Comparison of ENCODE assay signal across 17 mouse cellular contexts in the genomic region with DNA sequence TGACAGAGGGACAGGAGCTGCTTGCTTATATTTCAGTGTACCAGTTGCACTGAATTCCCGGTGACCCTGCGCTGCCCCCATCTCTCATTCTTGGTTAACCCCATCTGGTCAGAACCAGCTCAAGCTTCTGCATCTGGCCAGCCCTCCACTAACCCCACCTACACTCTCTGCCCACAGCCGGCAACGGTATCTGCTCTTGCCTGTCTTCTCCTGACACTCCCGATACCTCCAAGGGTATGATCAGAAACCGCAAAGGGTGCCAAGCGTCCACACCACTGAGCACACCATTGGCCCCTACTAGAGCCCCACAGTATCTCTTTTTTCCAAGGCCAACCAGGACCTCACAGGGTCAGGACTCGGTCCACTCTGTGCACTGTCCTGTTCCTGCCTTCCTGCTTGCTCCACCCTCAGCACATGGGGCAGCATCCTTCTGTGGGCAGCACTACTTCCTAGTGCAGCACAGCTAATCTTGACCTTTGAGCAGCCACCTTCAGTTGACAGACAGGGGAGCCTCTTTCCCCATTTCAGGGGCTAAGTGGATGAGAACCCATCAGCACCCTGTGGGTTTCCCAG. TPM values are rescaled to one million over a fixed set of nuclear protein-coding genes. Genes with fewer than 3 reads are reported as not detected.
DNase-seq lines count a peak whose midpoint lies in the region; ATAC-seq and TF ChIP-seq lines count a peak whose summit lies in the region.
"Had no signal": no experiment of that assay in that cellular context is flagged by ENCODE, and none has a peak within 500 bp of the region (broad histone marks: within the 10 kb centered on the region; RNA-seq: fewer than 3 reads in every experiment).

No protein-coding gene starts in this region.

- ATAC-seq in heart, embryonic 15.5 days (replicated peaks; ENCODE audit: insufficient number of reproducible peaks, insufficient read depth, low FRiP score, low read depth): 0 out of 2 replicates have a peak, but pooled peaks have one; percentile 24
- 0 out of 2 replicates have a peak, but pooled peaks have one; percentile 13 for ATAC-seq in intestine, postnatal 0 days
- ATAC-seq in megakaryocyte progenitor cell, adult 5-6 weeks (replicated peaks; ENCODE audit: poor library complexity): peak; percentile 52
- ATAC-seq in hindbrain, embryonic 11.5 days (ENCODE audit: low FRiP score): no peak
- ATAC-seq: forebrain, postnatal 0 days had no signal

- H3K36me3 ChIP-seq in heart, embryonic 15.5 days: no peaks in the 10 kb centered on the region
- no peaks in the 10 kb centered on the region for H3K36me3 ChIP-seq in intestine, postnatal 0 days (ENCODE audit: control insufficient read depth, insufficient read depth)
- no peaks in the 10 kb centered on the region for H3K36me3 ChIP-seq in hindbrain, embryonic 11.5 days (ENCODE audit: control insufficient read depth, insufficient read depth, low read length)
- H3K36me3 ChIP-seq: hindbrain, embryonic 13.5 days; midbrain, embryonic 10.5 days had no signal

- H3K27me3 ChIP-seq in heart, embryonic 15.5 days: no peaks in the 10 kb centered on the region; the same call in 1 of the 2 replicates
- H3K27me3 ChIP-seq in intestine, postnatal 0 days (replicated peaks; ENCODE audit: control insufficient read depth, insufficient read depth, low read length): no peaks in the 10 kb centered on the region
- H3K27me3 ChIP-seq in hindbrain, embryonic 11.5 days (ENCODE audit: control insufficient read depth, insufficient read depth, low read length): no peaks in the 10 kb centered on the region

- no peak overlapping the region for H3K27ac ChIP-seq in heart, embryonic 15.5 days
- H3K27ac ChIP-seq in intestine, postnatal 0 days (ENCODE audit: low read depth, low read length): no peak overlapping the region
- H3K27ac ChIP-seq in hindbrain, embryonic 11.5 days (ENCODE audit: low read depth, low read length): no peak overlapping the region
- H3K27ac ChIP-seq: hindbrain, embryonic 13.5 days; left cerebral cortex, adult 2 months; midbrain, embryonic 10.5 days had no signal

- H3K4me2 ChIP-seq in heart, embryonic 15.5 days: no peak overlapping the region
- H3K4me2 ChIP-seq in intestine, postnatal 0 days (replicated peaks; ENCODE audit: low read depth): no peak overlapping the region
- no peak overlapping the region for H3K4me2 ChIP-seq in hindbrain, embryonic 11.5 days (replicated peaks; ENCODE audit: low read depth, low read length)
- H3K4me2 ChIP-seq: hindbrain, embryonic 13.5 days had no signal

- DNase-seq in heart, postnatal 4 days: no peak
- DNase-seq in c-Kit-positive CD71-positive TER-119-positive erythroid progenitor cells, embryonic 14.5 days (ENCODE audit: low spot score): peak; percentile 58
- DNase-seq in hindbrain, embryonic 11.5 days (ENCODE audit: low spot score): no peak
- DNase-seq in layer of hippocampus, adult 11-12 months (ENCODE audit: low spot score): no peak
- DNase-seq in ovary, postnatal 14 days (ENCODE audit: low spot score): no peak
- DNase-seq: adrenal gland, postnatal 10 days; embryo, embryonic 11 days; forebrain, postnatal 0 days; kidney, postnatal 14 days had no signal

- TF ChIP-seq CTCF in intestine, postnatal 0 days (IDR thresholded peaks at IDR 0.05; ENCODE audit: low read depth): no peak

- WGBS in heart, embryonic 15.5 days: 34% methylated on average over 8 of the region's 8 CpGs
- WGBS in intestine, postnatal 0 days: 50% methylated on average over 8 of the region's 8 CpGs
- WGBS in hindbrain, embryonic 11.5 days: 72% methylated on average over 8 of the region's 8 CpGs

- H3K9me3 ChIP-seq in heart, embryonic 15.5 days (replicated peaks): no peaks in the 10 kb centered on the region
- no peaks in the 10 kb centered on the region for H3K9me3 ChIP-seq in intestine, postnatal 0 days (ENCODE audit: control insufficient read depth)
- no peaks in the 10 kb centered on the region for H3K9me3 ChIP-seq in hindbrain, embryonic 11.5 days (ENCODE audit: control insufficient read depth, low read length)
- H3K9me3 ChIP-seq: hindbrain, embryonic 13.5 days; midbrain, embryonic 10.5 days had no signal

- no peak overlapping the region for H3K9ac ChIP-seq in heart, embryonic 15.5 days
- H3K9ac ChIP-seq in intestine, postnatal 0 days (ENCODE audit: low read depth, low read length): no peak overlapping the region
- H3K9ac ChIP-seq in hindbrain, embryonic 11.5 days (ENCODE audit: low read depth, low read length): no peak overlapping the region
- H3K9ac ChIP-seq: forebrain, postnatal 0 days; hindbrain, embryonic 13.5 days had no signal

- no peak overlapping the region for H3K4me3 ChIP-seq in heart, embryonic 15.5 days
- H3K4me3 ChIP-seq in intestine, postnatal 0 days (ENCODE audit: low read depth, low read length): no peak overlapping the region
- no peak overlapping the region for H3K4me3 ChIP-seq in hindbrain, embryonic 11.5 days (ENCODE audit: low read depth, low read length)
- H3K4me3 ChIP-seq: hindbrain, embryonic 13.5 days; left cerebral cortex, adult 2 months; midbrain, embryonic 10.5 days had no signal

- peaks cover 12% of the 10 kb centered on the region for H3K4me1 ChIP-seq in heart, embryonic 15.5 days (replicated peaks)
- no peaks in the 10 kb centered on the region for H3K4me1 ChIP-seq in intestine, postnatal 0 days (replicated peaks; ENCODE audit: control insufficient read depth, insufficient read depth, low read length)
- H3K4me1 ChIP-seq in hindbrain, embryonic 11.5 days (replicated peaks; ENCODE audit: control insufficient read depth, insufficient read depth, low read length): no peaks in the 10 kb centered on the region; the same call in 1 of the 2 replicates

RNA-seq across cellular contexts. Expression of gene Ifitm10, which starts 18.8 kb away (rescaled TPM):
- 4.7 and 5.5 TPM in 2 replicates for polyA plus RNA-seq in heart, embryonic 15.5 days (2015; fragmentation: Nextera tagmentation; extraction: Ambion mirVana)
- 1 to 10 TPM; 2.0 TPM for total RNA-seq in heart, postnatal 4 days (2021)
- polyA plus RNA-seq in intestine, postnatal 0 days (2015; fragmentation: Nextera tagmentation; extraction: Ambion mirVana): 1.5 and 1.6 TPM in 2 replicates
- not detected in 2 replicates for total RNA-seq in megakaryocyte progenitor cell, adult 5-6 weeks (2015)
- total RNA-seq in megakaryocyte progenitor cell, adult 5-6 weeks (2017): not detected in 2 replicates
- polyA plus RNA-seq in hindbrain, embryonic 11.5 days (2014; fragmentation: Nextera tagmentation; extraction: Ambion mirVana): 0.39 and 0.47 TPM in 2 replicates
- polyA plus RNA-seq: neural tube, embryonic 11.5 days had no signal

RNA-seq across cellular contexts. Expression of gene Gm49369, which starts 27.7 kb away (rescaled TPM):
- 1.2 TPM in 1 of 2 replicates, not detected in the other for polyA plus RNA-seq in heart, embryonic 15.5 days (2015; fragmentation: Nextera tagmentation; extraction: Ambion mirVana)
- total RNA-seq in heart, postnatal 4 days (2021): 1 to 10 TPM in 1 of 2 experiments, under 1 TPM in 1; 0.43 to 1.7 TPM
- polyA plus RNA-seq in intestine, postnatal 0 days (2015; fragmentation: Nextera tagmentation; extraction: Ambion mirVana): not detected in 2 replicates
- not detected in 2 replicates for total RNA-seq in megakaryocyte progenitor cell, adult 5-6 weeks (2015)
- 25.2 and 59.0 TPM in 2 replicates for total RNA-seq in megakaryocyte progenitor cell, adult 5-6 weeks (2017)
- not detected in 2 replicates for polyA plus RNA-seq in hindbrain, embryonic 11.5 days (2014; fragmentation: Nextera tagmentation; extraction: Ambion mirVana)
- polyA plus RNA-seq: forebrain, postnatal 0 days; midbrain, embryonic 10.5 days; neural tube, embryonic 11.5 days had no signal

RNA-seq across cellular contexts. Expression of gene Ctsd, which starts 33.1 kb away (rescaled TPM):
- polyA plus RNA-seq in heart, embryonic 15.5 days (2015; fragmentation: Nextera tagmentation; extraction: Ambion mirVana): 389 and 487 TPM in 2 replicates
- total RNA-seq in heart, postnatal 4 days (2021): 100 to 1,000 TPM; 344 to 370 TPM
- 479 and 496 TPM in 2 replicates for polyA plus RNA-seq in intestine, postnatal 0 days (2015; fragmentation: Nextera tagmentation; extraction: Ambion mirVana)
- 115 and 133 TPM in 2 replicates for total RNA-seq in megakaryocyte progenitor cell, adult 5-6 weeks (2015)
- 129 and 170 TPM in 2 replicates for total RNA-seq in megakaryocyte progenitor cell, adult 5-6 weeks (2017)
- polyA plus RNA-seq in hindbrain, embryonic 11.5 days (2014; fragmentation: Nextera tagmentation; extraction: Ambion mirVana): 168 and 200 TPM in 2 replicates

RNA-seq across cellular contexts. Expression of gene Krtap5-4, which starts 51.4 kb away (rescaled TPM):
- not detected in 2 replicates for polyA plus RNA-seq in heart, embryonic 15.5 days (2015; fragmentation: Nextera tagmentation; extraction: Ambion mirVana)
- not detected for total RNA-seq in heart, postnatal 4 days (2021)
- not detected in 2 replicates for polyA plus RNA-seq in intestine, postnatal 0 days (2015; fragmentation: Nextera tagmentation; extraction: Ambion mirVana)
- not detected in 2 replicates for total RNA-seq in megakaryocyte progenitor cell, adult 5-6 weeks (2015)
- not detected in 2 replicates for total RNA-seq in megakaryocyte progenitor cell, adult 5-6 weeks (2017)
- not detected in 2 replicates for polyA plus RNA-seq in hindbrain, embryonic 11.5 days (2014; fragmentation: Nextera tagmentation; extraction: Ambion mirVana)
- total RNA-seq: adrenal gland, postnatal 10 days; forebrain, postnatal 0 days; granulocyte monocyte progenitor cell, adult 5-6 weeks; left cerebral cortex, adult 2 months had no signal
- polyA plus RNA-seq: forebrain, postnatal 0 days; hindbrain, embryonic 13.5 days; midbrain, embryonic 10.5 days; neural tube, embryonic 11.5 days had no signal

RNA-seq across cellular contexts. Expression of gene Krtap5-1, which starts 57.8 kb away (rescaled TPM):
- polyA plus RNA-seq in heart, embryonic 15.5 days (2015; fragmentation: Nextera tagmentation; extraction: Ambion mirVana): not detected in 2 replicates
- not detected for total RNA-seq in heart, postnatal 4 days (2021)
- not detected in 2 replicates for polyA plus RNA-seq in intestine, postnatal 0 days (2015; fragmentation: Nextera tagmentation; extraction: Ambion mirVana)
- not detected in 2 replicates for total RNA-seq in megakaryocyte progenitor cell, adult 5-6 weeks (2015)
- total RNA-seq in megakaryocyte progenitor cell, adult 5-6 weeks (2017): not detected in 2 replicates
- polyA plus RNA-seq in hindbrain, embryonic 11.5 days (2014; fragmentation: Nextera tagmentation; extraction: Ambion mirVana): not detected in 2 replicates
- total RNA-seq: adrenal gland, postnatal 10 days; forebrain, postnatal 0 days; granulocyte monocyte progenitor cell, adult 5-6 weeks; left cerebral cortex, adult 2 months had no signal
- polyA plus RNA-seq: forebrain, postnatal 0 days; hindbrain, embryonic 13.5 days; midbrain, embryonic 10.5 days; neural tube, embryonic 11.5 days had no signal
